Mouse (Mus musculus) kidney, adult 11 months (tissue): ENCODE results near the gene Mme.

ENCODE experiments used
- DNase-seq: peaks from one replicate; pipeline ENCODE4 v3.0.0; 2022

Gene Mme

DNA sequence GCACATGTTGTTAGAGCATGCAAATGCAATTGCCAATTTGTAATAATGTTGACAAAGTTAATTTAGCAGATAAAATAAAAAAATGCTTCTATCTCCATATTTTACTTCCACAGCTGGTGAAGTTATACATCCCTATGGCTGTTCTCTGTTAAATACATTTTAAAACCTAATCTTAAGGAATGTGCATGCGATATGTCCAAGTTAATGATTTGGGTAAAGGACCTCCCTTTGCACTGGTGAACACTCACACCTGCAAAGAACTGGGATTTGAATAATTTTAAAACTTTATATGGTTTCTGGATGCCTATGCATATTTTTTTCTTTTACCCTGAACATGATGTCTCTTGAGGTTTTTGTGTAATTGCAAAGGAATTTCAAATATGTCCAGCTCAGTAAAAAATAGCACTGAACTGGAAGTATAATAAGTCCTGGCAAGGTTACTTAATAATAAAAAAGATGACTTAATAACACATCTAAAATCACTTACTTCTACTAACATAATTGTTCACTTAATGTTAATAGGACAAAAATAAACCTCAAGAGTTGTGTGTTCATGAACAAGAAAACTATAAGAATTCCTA lies 110.4 kb downstream of the Mme start:
- DNase-seq: no peak

GRCm38 (mm10) chr3:63359512-63359911 lies 118.2 kb downstream of the Mme start:
- DNase-seq: no peak

DNA sequence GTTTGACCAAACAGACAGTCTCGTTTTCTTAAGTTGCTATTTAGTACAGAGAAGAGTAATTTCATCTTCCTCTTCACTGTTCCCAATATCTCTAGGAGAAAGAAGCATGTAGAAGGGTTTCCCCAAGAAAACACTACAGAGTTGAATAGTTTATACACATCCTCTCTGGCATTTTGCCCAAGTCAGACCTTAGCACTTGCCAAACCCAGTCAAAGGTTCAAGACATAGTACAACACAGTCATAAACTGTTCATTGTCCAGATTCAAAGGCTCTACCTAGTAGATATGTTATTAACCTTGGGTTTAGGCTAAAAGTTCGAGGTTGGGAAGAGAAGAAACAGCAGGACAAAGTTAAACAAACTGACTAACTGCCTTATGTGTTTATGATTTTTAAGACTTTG lies 143.7 kb downstream of the Mme start:
- DNase-seq: peak; percentile 8

GRCm38 (mm10) chr3:63390774-63391173 lies 149.4 kb downstream of the Mme start:
- no peak for DNase-seq

DNA sequence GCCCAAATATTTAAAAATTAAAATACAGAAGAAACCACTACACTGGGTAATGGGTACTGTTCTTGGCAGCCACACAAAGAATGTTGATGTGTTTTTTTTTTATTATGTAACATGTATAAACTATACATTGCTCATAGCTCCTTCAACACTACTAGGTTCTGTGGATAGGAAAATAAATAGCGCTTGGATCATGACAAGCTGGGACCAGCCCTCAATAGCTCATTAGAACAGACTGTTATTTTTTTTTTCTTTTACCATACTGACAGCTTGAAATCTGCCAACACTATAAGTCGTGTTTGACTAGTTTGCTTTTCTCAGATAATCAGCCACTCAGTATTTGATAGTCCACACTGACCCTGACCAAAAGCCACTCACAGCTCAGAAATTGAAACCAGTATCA lies 150.0 kb downstream of the Mme start:
- no peak for DNase-seq

DNA sequence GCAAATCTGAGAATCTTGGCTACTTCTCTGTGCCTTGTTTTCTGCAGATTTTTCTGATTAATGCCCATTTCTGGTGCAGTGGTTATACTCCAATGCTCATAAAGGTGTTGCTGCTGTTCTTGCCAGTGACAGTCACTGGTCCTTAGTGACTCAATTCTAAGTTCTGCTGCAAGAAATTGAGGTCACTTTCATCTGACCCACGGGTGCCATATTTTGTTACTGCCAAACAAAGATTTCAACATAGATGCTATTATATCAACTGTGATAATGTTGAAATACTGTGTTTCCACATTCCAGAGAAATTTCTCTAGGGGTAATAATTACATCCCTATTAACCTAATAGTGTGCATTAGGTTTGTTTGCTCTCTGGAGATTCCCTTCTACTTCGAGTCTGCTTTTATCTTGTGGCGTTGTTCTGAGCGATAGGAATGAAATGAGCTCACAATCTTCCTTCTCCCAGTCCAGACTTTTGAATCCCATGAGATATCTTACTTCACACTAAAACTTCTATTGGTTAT lies 153.1 kb downstream of the Mme start:
- no peak for DNase-seq

DNA sequence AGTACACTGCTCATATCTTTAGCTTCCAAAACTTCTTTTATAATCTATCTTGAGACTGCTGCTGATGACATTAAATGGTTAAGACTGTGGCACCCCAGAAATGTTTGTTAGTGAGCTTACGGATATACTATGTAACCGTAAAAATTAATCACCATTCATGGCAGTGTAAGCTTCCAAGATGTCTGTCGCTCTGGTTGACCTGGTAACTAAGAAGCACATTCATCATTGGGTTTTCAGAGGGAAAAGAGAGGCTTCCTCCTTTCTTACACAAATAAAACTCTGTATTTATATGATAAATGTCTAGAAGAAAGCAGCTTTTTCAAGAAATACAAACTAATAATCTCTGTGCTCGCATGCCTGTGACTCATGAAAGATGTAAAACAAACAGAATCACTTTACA lies 156.8 kb downstream of the Mme start:
- DNase-seq: no peak

DNA sequence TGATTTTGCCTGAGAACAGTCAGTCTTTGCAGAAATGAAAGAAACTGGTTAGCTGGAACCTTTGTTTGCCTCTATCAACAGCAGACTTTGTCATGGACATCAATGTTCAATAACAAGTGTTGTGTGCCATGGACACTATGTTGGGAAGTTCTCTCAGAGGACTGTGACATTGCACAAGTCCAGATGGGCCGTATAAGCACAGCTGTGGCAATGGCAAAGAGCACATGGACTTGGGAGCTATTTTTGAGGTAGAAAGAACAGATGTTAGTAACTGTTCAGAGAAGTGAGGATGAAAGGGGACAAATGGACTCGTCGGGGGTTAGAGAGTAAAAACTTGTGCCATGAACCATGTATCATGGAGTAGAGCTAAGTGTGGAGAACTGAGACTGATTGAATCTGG lies 165.1 kb downstream of the Mme start:
- DNase-seq: no peak

DNA sequence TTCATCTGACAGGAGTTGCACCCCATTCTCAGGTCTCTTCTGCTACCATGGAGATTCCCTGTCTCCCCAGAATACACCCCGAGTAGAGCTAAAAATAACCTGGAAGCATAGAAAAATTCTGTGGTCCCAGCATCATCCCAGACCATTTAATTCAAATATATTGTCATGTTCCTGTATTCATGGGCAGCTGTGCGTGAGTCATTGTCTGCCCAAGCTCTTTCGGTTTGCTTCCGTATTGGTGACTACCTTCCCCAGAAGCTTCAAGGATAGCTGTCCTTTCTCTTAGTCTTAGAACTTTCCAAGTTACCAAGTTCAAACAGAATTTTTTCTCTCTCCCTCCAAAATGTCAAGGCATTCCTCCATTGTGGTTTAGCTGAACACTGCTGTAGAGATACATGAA lies 169.7 kb downstream of the Mme start:
- DNase-seq: no peak

- DNase-seq: no peak
These were observed 171.0 kb downstream of the Mme start for GRCm38 (mm10) chr3:63412220-63412937.

- peak; percentile 26 for DNase-seq
These were observed 171.9 kb downstream of the Mme start for GRCm38 (mm10) chr3:63413046-63413911.

- DNase-seq: peak; percentile 14
These were observed 175.9 kb downstream of the Mme start for GRCm38 (mm10) chr3:63417284-63417683.

- peak; percentile 13 for DNase-seq
These were observed 176.4 kb downstream of the Mme start for GRCm38 (mm10) chr3:63417758-63418157.

- no peak for DNase-seq
These were observed 182.2 kb downstream of the Mme start for GRCm38 (mm10) chr3:63423552-63423951.
